Mouse (Mus musculus): ENCODE measurements around the gene Tmprss11b. TPM values are rescaled to one million over a fixed set of nuclear protein-coding genes. Genes with fewer than 3 reads are reported as not detected.

Gene Tmprss11b
- polyA plus RNA-seq (2017; shearing (Covaris generic)): not detected

GRCm38 (mm10) chr5:86676262-86676661 is at the start of gene Tmprss11b:
Gene Tmprss11b, minus strand, starts transcription at chr5:86676362.

GRCm38 (mm10) chr5:86632324-86632723 is 43.8 kb downstream of the Tmprss11b start, which contains the start of gene Tmprss11f:
Gene Tmprss11f, minus strand, starts transcription at chr5:86632424.

Other genes with a start within 250 kb of the Tmprss11b start
- 0.26 TPM for gene Tmprss11a, start 207.4 kb downstream of the Tmprss11b start, polyA plus RNA-seq (2017; shearing (Covaris generic))
- not detected for gene Tmprss11g, start 157.8 kb downstream of the Tmprss11b start, polyA plus RNA-seq (2017; shearing (Covaris generic))
- gene Tmprss11f, start 43.9 kb downstream of the Tmprss11b start, polyA plus RNA-seq (2017; shearing (Covaris generic)): 0.10 TPM
- gene Tmprss11e, start 69.5 kb upstream of the Tmprss11b start, polyA plus RNA-seq (2017; shearing (Covaris generic)): 0.14 TPM
- 148 TPM for gene Ythdc1, start 127.9 kb upstream of the Tmprss11b start, polyA plus RNA-seq (2017; shearing (Covaris generic))
- not detected for gene Ugt2b34, start 230.6 kb upstream of the Tmprss11b start, polyA plus RNA-seq (2017; shearing (Covaris generic))

Data from naive thymus-derived CD4-positive, alpha-beta T cell, adult 5 months (primary cell).